Mouse (Mus musculus): Measurements from ENCODE around the gene Thbd. TPM values are rescaled to one million over a fixed set of nuclear protein-coding genes. Genes with fewer than 3 reads are reported as not detected.

The Thbd gene
- polyA plus RNA-seq, 1 experiment from 2014 or later = 18.3 TPM

DNA sequence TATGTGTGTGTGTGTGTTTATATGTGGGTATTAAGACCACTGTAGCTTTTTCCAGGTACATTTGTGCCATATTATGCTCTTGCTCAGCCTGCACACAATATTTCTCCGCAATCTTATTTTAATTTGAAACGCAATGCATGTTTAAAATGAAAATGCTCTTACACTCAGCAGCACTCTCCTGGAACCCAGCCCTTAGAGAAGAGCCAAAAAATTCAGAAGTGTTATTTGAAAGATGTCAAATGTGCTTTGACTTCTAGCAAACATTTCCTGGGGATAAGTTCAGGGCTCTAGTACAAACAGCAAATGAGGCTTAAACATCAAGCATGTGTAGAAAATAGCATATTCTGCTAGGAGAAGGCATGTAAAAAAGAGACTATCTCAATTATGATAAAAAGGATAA, 11.8 kb upstream of the Thbd start:
- WGBS = 80% methylated on average over 2 of the region's 2 CpGs
- Histone ChIP-seq H3K4me1 (replicated peaks; ENCODE audit: control insufficient read depth, insufficient read depth, low read length) (no peaks in the 10 kb centered on the region), H3K4me2 (replicated peaks; ENCODE audit: low read depth) (no peak overlapping the region), H3K9me3 (ENCODE audit: control insufficient read depth) (no peaks in the 10 kb centered on the region), H3K9ac (ENCODE audit: low read depth, low read length) (no peak overlapping the region), H3K27me3 (replicated peaks; ENCODE audit: control insufficient read depth, insufficient read depth, low read length) (no peaks in the 10 kb centered on the region), H3K4me3 (ENCODE audit: low read depth, low read length) (no peak overlapping the region), H3K27ac (ENCODE audit: low read depth, low read length) (no peak overlapping the region), H3K36me3 (ENCODE audit: control insufficient read depth, insufficient read depth) (no peaks in the 10 kb centered on the region)
- no peak for ATAC-seq
- no peak for TF ChIP-seq CTCF (IDR thresholded peaks at IDR 0.05; ENCODE audit: low read depth)

DNA sequence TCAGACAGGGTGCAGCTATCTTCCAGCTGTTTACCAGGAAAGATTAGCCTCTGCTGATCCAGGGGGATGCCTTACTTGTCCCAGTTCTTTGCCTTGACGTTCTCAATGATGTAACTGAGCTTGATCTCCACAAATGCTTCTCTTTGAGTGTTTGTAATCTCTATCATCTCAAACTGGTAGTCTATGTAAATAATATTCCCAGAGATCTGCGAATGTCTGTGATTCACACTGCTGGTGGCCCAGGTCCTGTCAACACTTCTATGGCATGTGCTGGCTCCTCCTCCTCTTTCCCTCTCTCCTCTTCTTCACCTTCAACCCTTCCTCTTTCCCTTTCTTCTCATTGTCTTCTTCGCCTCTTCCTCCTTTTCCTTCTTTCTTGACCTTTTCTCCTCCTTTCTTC, 11.2 kb upstream of the Thbd start:
- H3K9ac ChIP-seq (ENCODE audit: low read depth, low read length) = no peak overlapping the region
- no peaks in the 10 kb centered on the region for H3K27me3 ChIP-seq (replicated peaks; ENCODE audit: control insufficient read depth, insufficient read depth, low read length)
- ATAC-seq = no peak
- WGBS = 49% methylated on average over 3 of the region's 3 CpGs
- H3K4me3 ChIP-seq (ENCODE audit: low read depth, low read length) = no peak overlapping the region
- H3K4me1 ChIP-seq (replicated peaks; ENCODE audit: control insufficient read depth, insufficient read depth, low read length) = no peaks in the 10 kb centered on the region
- no peak overlapping the region for H3K27ac ChIP-seq (ENCODE audit: low read depth, low read length)
- no peaks in the 10 kb centered on the region for H3K36me3 ChIP-seq (ENCODE audit: control insufficient read depth, insufficient read depth)
- no peaks in the 10 kb centered on the region for H3K9me3 ChIP-seq (ENCODE audit: control insufficient read depth)
- no peak overlapping the region for H3K4me2 ChIP-seq (replicated peaks; ENCODE audit: low read depth)
- TF ChIP-seq CTCF (IDR thresholded peaks at IDR 0.05; ENCODE audit: low read depth) = no peak

DNA sequence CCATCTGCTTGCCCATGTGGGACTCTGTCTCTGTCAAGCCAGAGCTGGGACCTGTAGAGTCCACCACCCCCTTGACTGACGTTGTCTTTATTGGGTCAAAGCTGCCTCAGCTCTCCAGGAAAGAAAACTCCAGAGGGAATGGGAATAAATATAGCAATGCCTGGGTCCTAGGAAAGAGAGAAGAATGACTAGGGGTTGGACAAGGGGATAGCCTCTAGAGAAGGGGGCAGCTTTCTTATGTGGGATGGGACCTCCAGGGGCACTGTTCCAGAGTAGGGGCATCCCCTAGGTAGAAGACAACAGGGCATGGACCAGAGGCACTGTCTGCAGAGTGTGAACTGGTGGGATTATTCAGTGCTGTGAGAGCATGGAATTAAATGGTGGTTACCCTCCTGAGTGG, 1.8 kb upstream of the Thbd start:
- Histone ChIP-seq H3K4me1 (replicated peaks; ENCODE audit: control insufficient read depth, insufficient read depth, low read length) (peaks cover 5% of the 10 kb centered on the region; the same call in 1 of the 2 replicates), H3K9ac (ENCODE audit: low read depth, low read length) (no peak overlapping the region), H3K27ac (ENCODE audit: low read depth, low read length) (no peak overlapping the region), H3K4me2 (replicated peaks; ENCODE audit: low read depth) (no peak overlapping the region), H3K36me3 (ENCODE audit: control insufficient read depth, insufficient read depth) (no peaks in the 10 kb centered on the region), H3K9me3 (ENCODE audit: control insufficient read depth) (no peaks in the 10 kb centered on the region), H3K27me3 (replicated peaks; ENCODE audit: control insufficient read depth, insufficient read depth, low read length) (peaks cover 18% of the 10 kb centered on the region), H3K4me3 (ENCODE audit: low read depth, low read length) (no peak overlapping the region)
- no peak for ATAC-seq
- 100% methylated on average over 1 of the region's 1 CpGs for WGBS
- TF ChIP-seq CTCF (IDR thresholded peaks at IDR 0.05; ENCODE audit: low read depth) = no peak

DNA sequence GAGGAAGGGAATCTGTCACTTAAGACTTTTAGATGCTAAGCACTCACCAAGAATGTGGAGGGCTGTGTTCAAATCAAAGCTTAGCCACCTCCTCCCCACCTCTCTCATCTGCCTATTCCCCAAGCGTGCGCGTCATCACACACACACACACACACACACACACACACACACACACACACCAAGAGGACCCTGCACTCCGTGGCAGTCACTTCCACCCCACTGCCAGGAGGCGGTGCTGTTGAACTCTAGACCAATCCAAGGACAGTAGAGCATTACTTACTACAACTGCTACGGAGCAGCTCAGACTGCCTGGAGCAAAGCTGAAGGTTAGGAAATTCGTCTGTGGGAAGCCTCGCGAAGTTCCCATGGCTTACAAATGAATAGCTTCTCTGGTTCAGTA, 1.2 kb upstream of the Thbd start:
- 23% methylated on average over 9 of the region's 9 CpGs for WGBS
- TF ChIP-seq CTCF (IDR thresholded peaks at IDR 0.05; ENCODE audit: low read depth) = peak; percentile 97

DNA sequence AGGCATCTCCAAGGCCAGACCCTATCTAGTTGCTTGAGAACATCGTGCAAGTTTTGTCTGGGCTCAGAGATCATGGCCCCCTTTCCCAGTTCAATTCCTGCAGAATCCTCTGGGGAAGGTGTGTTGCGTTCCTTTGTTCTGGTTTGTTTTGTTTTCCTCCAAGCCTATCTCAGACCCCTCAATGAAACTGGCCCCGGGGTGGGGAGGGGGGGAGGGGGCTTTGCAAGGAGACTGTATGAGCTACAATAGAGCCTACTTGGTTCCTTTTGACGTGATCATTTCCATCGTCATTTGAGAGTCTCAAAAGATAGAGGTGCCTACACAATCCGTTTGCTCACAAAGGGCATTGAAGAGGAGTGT, 753 bp upstream of the Thbd start:
- no peaks in the 10 kb centered on the region for H3K9me3 ChIP-seq (ENCODE audit: control insufficient read depth)
- H3K27me3 ChIP-seq (replicated peaks; ENCODE audit: control insufficient read depth, insufficient read depth, low read length) = peaks cover 18% of the 10 kb centered on the region
- no peak overlapping the region for H3K4me3 ChIP-seq (ENCODE audit: low read depth, low read length)
- H3K9ac ChIP-seq (ENCODE audit: low read depth, low read length) = no peak overlapping the region
- peak overlapping the region; percentile 79 for H3K4me2 ChIP-seq (replicated peaks; ENCODE audit: low read depth)
- H3K27ac ChIP-seq (ENCODE audit: low read depth, low read length) = no peak overlapping the region
- no peak for ATAC-seq
- no peak for TF ChIP-seq CTCF (IDR thresholded peaks at IDR 0.05; ENCODE audit: low read depth)
- whole genome bisulfite sequencing = 33% methylated on average over 6 of the region's 6 CpGs
- H3K4me1 ChIP-seq (replicated peaks; ENCODE audit: control insufficient read depth, insufficient read depth, low read length) = peaks cover 5% of the 10 kb centered on the region; the same call in 1 of the 2 replicates
- no peaks in the 10 kb centered on the region for H3K36me3 ChIP-seq (ENCODE audit: control insufficient read depth, insufficient read depth)

More for the DNA sequence above, 1.2 kb upstream of the Thbd start:
- no peaks in the 10 kb centered on the region for H3K9me3 ChIP-seq (ENCODE audit: control insufficient read depth)
- H3K9ac ChIP-seq (ENCODE audit: low read depth, low read length) = no peak overlapping the region
- H3K27me3 ChIP-seq (replicated peaks; ENCODE audit: control insufficient read depth, insufficient read depth, low read length) = peaks cover 18% of the 10 kb centered on the region
- 0 out of 2 replicates have a peak overlapping the region, but pooled peaks have one; percentile 79 for H3K4me2 ChIP-seq (replicated peaks; ENCODE audit: low read depth)
- no peak overlapping the region for H3K27ac ChIP-seq (ENCODE audit: low read depth, low read length)
- ATAC-seq = peak; percentile 83
- H3K36me3 ChIP-seq (ENCODE audit: control insufficient read depth, insufficient read depth) = no peaks in the 10 kb centered on the region
- H3K4me3 ChIP-seq (ENCODE audit: low read depth, low read length) = no peak overlapping the region
- H3K4me1 ChIP-seq (replicated peaks; ENCODE audit: control insufficient read depth, insufficient read depth, low read length) = peaks cover 5% of the 10 kb centered on the region; the same call in 1 of the 2 replicates

DNA sequence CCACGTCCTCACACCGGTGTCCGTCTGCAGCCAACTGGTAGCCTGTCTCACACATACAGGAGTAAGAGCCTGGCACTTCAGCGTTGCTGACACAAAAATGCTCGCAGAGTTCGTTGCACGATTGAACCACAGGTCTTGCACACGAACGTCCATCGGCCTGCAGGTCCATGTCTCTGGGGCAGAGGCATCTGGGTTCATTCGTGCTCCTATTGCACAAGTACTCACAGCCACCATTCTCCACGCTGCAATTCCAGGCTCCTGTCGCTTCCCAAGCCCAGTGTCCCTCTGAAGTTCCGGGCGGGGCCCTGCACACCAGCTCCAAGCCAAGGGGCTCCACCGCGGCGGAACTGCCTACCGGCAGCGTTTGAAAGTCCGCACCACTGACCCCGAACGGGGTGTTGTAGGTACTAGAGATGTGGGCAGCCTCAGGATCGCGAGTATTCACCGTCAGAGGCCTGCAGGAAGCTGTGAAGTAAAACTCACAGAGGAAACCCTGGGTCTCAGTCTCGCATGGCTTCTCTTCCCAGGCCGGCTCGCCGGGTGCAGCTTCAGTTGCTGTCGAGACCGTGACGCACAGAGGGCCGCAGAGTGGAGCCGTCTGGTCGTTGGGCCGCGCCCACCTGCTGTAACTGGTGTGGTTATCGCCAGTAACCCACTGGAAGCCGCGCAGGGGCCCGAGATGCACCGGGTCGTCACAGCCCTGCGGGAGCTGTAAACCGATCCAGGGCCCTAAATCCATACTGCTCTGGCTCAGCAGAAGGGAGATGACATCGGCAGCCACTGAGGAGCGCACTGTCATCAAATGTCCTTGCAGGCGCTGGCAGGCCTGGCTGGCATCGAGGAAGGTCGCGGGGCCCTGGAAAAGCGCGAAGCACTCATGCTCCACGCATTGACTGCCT, 768 bp downstream of the Thbd start:
- Histone ChIP-seq H3K9me3 (ENCODE audit: control insufficient read depth) (no peaks in the 10 kb centered on the region), H3K4me2 (replicated peaks; ENCODE audit: low read depth) (peak overlapping the region; percentile 79), H3K4me1 (replicated peaks; ENCODE audit: control insufficient read depth, insufficient read depth, low read length) (peaks cover 5% of the 10 kb centered on the region; the same call in 1 of the 2 replicates), H3K9ac (ENCODE audit: low read depth, low read length) (peak overlapping the region; percentile 37), H3K36me3 (ENCODE audit: control insufficient read depth, insufficient read depth) (no peaks in the 10 kb centered on the region), H3K4me3 (ENCODE audit: low read depth, low read length) (peak overlapping the region; percentile 47), H3K27me3 (replicated peaks; ENCODE audit: control insufficient read depth, insufficient read depth, low read length) (peaks cover 18% of the 10 kb centered on the region), H3K27ac (ENCODE audit: low read depth, low read length) (peak overlapping the region; percentile 57)
- WGBS = 11% methylated on average over 55 of the region's 55 CpGs
- ATAC-seq = peak; percentile 44
- no peak for TF ChIP-seq CTCF (IDR thresholded peaks at IDR 0.05; ENCODE audit: low read depth)

All from intestine, postnatal 0 days (tissue).